Mouse (Mus musculus): Measurements from ENCODE around the gene Olfr1336. TPM values are rescaled to one million over a fixed set of nuclear protein-coding genes. Genes with fewer than 3 reads are reported as not detected.
A peak's percentile ranks its signal among the peaks of the same experiment; 100 is the strongest.

The Olfr1336 gene
- not detected in 2 replicates for polyA plus RNA-seq (2011; ENCODE audit: insufficient read depth, insufficient read length, low read depth, missing spikeins)

- Histone ChIP-seq H3K9me3 (replicated peaks; ENCODE audit: control insufficient read depth, insufficient read depth, low read length, poor library complexity, severe bottlenecking) (no peaks in the 10 kb centered on the region), H3K4me1 (ENCODE audit: control insufficient read depth, insufficient read depth, low read length) (no peaks in the 10 kb centered on the region), H3K36me3 (ENCODE audit: control insufficient read depth, insufficient read depth, low read length, poor library complexity, severe bottlenecking) (no peaks in the 10 kb centered on the region), H3K27ac (ENCODE audit: insufficient read depth, low read length) (no peak within 1 kb of the TSS), H3K9ac (ENCODE audit: low read depth, poor library complexity, severe bottlenecking) (no peak within 1 kb of the TSS), H3K4me3 (ENCODE audit: low read depth, low read length) (no peak within 1 kb of the TSS), H3K27me3 (ENCODE audit: control insufficient read depth, insufficient read depth, low read length, poor library complexity, severe bottlenecking) (no peaks in the 10 kb centered on the region)
- TF ChIP-seq POLR2A (IDR thresholded peaks at IDR 0.05; ENCODE audit: insufficient read depth, low read length) (no peak), EP300 (IDR thresholded peaks at IDR 0.05; ENCODE audit: insufficient read depth, low read depth, low read length) (no peak), CTCF (IDR thresholded peaks at IDR 0.05; ENCODE audit: low read depth, low read length) (no peak)
These were observed at the start of gene Olfr1336 for GRCm38 (mm10) chr7:6455868-6456267. Gene Olfr1336, plus strand, starts transcription at chr7:6456168.

- Histone ChIP-seq H3K4me1 (ENCODE audit: control insufficient read depth, insufficient read depth, low read length) (no peaks in the 10 kb centered on the region), H3K9ac (ENCODE audit: low read depth, poor library complexity, severe bottlenecking) (no peak within 1 kb of the TSS), H3K36me3 (ENCODE audit: control insufficient read depth, insufficient read depth, low read length, poor library complexity, severe bottlenecking) (no peaks in the 10 kb centered on the region), H3K9me3 (replicated peaks; ENCODE audit: control insufficient read depth, insufficient read depth, low read length, poor library complexity, severe bottlenecking) (no peaks in the 10 kb centered on the region), H3K27me3 (ENCODE audit: control insufficient read depth, insufficient read depth, low read length, poor library complexity, severe bottlenecking) (no peaks in the 10 kb centered on the region), H3K27ac (ENCODE audit: insufficient read depth, low read length) (no peak within 1 kb of the TSS), H3K4me3 (ENCODE audit: low read depth, low read length) (no peak within 1 kb of the TSS)
- peak; percentile 91 for TF ChIP-seq EP300 (IDR thresholded peaks at IDR 0.05; ENCODE audit: insufficient read depth, low read depth, low read length)
- TF ChIP-seq CTCF (IDR thresholded peaks at IDR 0.05; ENCODE audit: low read depth, low read length), result peak; percentile 36
- TF ChIP-seq POLR2A (IDR thresholded peaks at IDR 0.05; ENCODE audit: insufficient read depth, low read length), result no peak
These were observed 45.9 kb upstream of the Olfr1336 start, which contains the start of gene Gm20715 for GRCm38 (mm10) chr7:6410043-6410442. Gene Gm20715, plus strand, starts transcription at chr7:6410277.

DNA sequence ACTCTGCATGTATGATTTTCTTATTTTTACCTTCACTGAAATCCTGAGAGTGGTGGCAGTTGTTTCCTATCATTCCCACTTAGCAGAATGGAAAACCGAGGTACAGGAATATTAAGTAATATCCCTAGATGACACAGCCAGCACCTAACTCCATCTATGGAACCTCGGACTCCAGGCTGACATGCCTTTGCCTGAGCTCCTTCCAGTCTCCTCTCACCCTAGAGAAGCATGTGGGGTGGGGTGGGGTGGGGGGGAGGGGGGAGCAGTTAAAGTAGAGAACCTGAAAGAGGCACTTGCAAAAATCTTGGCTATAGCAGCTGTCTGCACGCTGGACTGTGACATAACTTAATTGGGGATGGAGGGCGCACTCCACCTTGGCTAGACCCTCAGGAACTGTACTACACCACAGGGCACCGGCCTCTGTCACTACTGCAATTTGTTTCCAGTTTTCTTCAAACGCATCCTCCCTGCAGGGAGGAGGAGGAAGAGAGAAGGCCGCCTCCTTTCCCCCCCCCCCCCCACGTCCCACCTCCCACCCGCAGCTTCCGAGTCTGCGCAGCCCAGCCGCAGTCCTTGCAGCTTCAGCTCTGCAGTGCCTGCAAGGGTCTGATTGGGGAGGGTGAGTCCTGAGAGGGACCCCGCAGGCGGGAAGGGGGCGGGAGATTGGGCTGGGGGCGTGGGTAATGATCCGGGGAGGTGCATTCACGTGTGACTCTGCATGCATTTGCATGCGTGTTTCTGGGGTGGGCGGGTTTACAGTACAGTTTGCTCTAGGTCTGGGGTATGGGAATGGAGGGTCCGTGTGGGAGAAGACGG, 41.1 kb upstream of the Olfr1336 start:
- TF ChIP-seq POLR2A (IDR thresholded peaks at IDR 0.05; ENCODE audit: insufficient read depth, low read length) (no peak), EP300 (IDR thresholded peaks at IDR 0.05; ENCODE audit: insufficient read depth, low read depth, low read length) (no peak), CTCF (IDR thresholded peaks at IDR 0.05; ENCODE audit: low read depth, low read length) (no peak)

DNA sequence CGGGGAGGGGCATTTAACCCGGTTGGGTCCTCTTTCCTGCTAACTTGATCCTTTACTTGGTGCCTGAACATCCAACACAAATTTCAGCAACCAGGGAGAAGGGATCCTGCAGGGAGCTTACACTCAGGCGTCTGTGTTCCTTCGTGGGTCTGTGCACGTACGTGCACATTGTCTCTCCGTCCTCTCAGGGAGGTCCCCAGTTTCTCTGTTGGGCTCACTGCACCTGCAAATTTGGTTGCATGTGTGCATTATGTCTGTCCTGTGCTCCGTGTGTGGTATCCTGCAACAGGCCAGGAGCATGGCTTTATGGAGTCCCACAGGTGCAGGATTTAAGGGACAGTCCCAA, 40.6 kb upstream of the Olfr1336 start:
- Histone ChIP-seq H3K9ac (ENCODE audit: low read depth, poor library complexity, severe bottlenecking) (no peak overlapping the region), H3K27me3 (ENCODE audit: control insufficient read depth, insufficient read depth, low read length, poor library complexity, severe bottlenecking) (no peaks in the 10 kb centered on the region), H3K4me1 (ENCODE audit: control insufficient read depth, insufficient read depth, low read length) (no peaks in the 10 kb centered on the region), H3K9me3 (replicated peaks; ENCODE audit: control insufficient read depth, insufficient read depth, low read length, poor library complexity, severe bottlenecking) (no peaks in the 10 kb centered on the region), H3K27ac (ENCODE audit: insufficient read depth, low read length) (no peak overlapping the region), H3K36me3 (ENCODE audit: control insufficient read depth, insufficient read depth, low read length, poor library complexity, severe bottlenecking) (no peaks in the 10 kb centered on the region), H3K4me3 (ENCODE audit: low read depth, low read length) (no peak overlapping the region)
- no peak for TF ChIP-seq POLR2A (IDR thresholded peaks at IDR 0.05; ENCODE audit: insufficient read depth, low read length)

More for the DNA sequence above, 41.1 kb upstream of the Olfr1336 start:
- Histone ChIP-seq H3K4me1 (ENCODE audit: control insufficient read depth, insufficient read depth, low read length) (no peaks in the 10 kb centered on the region), H3K36me3 (ENCODE audit: control insufficient read depth, insufficient read depth, low read length, poor library complexity, severe bottlenecking) (no peaks in the 10 kb centered on the region), H3K9ac (ENCODE audit: low read depth, poor library complexity, severe bottlenecking) (no peak overlapping the region), H3K27ac (ENCODE audit: insufficient read depth, low read length) (no peak overlapping the region), H3K9me3 (replicated peaks; ENCODE audit: control insufficient read depth, insufficient read depth, low read length, poor library complexity, severe bottlenecking) (no peaks in the 10 kb centered on the region), H3K27me3 (ENCODE audit: control insufficient read depth, insufficient read depth, low read length, poor library complexity, severe bottlenecking) (no peaks in the 10 kb centered on the region), H3K4me3 (ENCODE audit: low read depth, low read length) (peak overlapping the region; percentile 9)

- no peak overlapping the region for H3K4me3 ChIP-seq (ENCODE audit: low read depth, low read length)
- TF ChIP-seq CTCF (IDR thresholded peaks at IDR 0.05; ENCODE audit: low read depth, low read length) (no peak), POLR2A (IDR thresholded peaks at IDR 0.05; ENCODE audit: insufficient read depth, low read length) (no peak), EP300 (IDR thresholded peaks at IDR 0.05; ENCODE audit: insufficient read depth, low read depth, low read length) (no peak)
- no peak overlapping the region for H3K9ac ChIP-seq (ENCODE audit: low read depth, poor library complexity, severe bottlenecking)
- no peaks in the 10 kb centered on the region for H3K9me3 ChIP-seq (replicated peaks; ENCODE audit: control insufficient read depth, insufficient read depth, low read length, poor library complexity, severe bottlenecking)
- H3K27ac ChIP-seq (ENCODE audit: insufficient read depth, low read length), result no peak overlapping the region
- H3K4me1 ChIP-seq (ENCODE audit: control insufficient read depth, insufficient read depth, low read length), result no peaks in the 10 kb centered on the region
- H3K27me3 ChIP-seq (ENCODE audit: control insufficient read depth, insufficient read depth, low read length, poor library complexity, severe bottlenecking), result no peaks in the 10 kb centered on the region
- no peaks in the 10 kb centered on the region for H3K36me3 ChIP-seq (ENCODE audit: control insufficient read depth, insufficient read depth, low read length, poor library complexity, severe bottlenecking)
These were observed 36.1 kb upstream of the Olfr1336 start for GRCm38 (mm10) chr7:6419894-6420293.

DNA sequence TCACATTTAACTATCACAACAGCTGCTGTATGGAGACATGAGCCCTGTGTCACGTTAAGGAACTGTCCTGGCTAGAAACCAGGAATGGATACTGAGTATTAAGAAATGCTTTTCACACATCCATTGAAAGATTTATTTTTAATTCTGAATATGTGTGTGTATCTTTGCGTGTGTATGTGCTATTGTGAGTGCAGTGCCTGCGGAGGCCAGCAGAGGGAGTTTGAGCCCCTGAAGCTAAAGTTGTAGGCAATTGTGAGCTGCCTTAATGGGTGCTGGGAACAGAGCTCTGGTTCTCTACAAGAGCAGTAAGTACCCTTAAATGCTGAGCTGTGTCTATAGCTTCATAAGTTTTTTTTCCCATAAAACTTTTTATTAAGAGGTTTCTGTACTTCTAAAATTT, 26.6 kb upstream of the Olfr1336 start:
- peak; percentile 10 for TF ChIP-seq CTCF (IDR thresholded peaks at IDR 0.05; ENCODE audit: low read depth, low read length)
- no peak for TF ChIP-seq POLR2A (IDR thresholded peaks at IDR 0.05; ENCODE audit: insufficient read depth, low read length)
- H3K4me1 ChIP-seq (ENCODE audit: control insufficient read depth, insufficient read depth, low read length), result no peaks in the 10 kb centered on the region
- no peak overlapping the region for H3K27ac ChIP-seq (ENCODE audit: insufficient read depth, low read length)
- H3K9ac ChIP-seq (ENCODE audit: low read depth, poor library complexity, severe bottlenecking), result no peak overlapping the region
- no peak overlapping the region for H3K4me3 ChIP-seq (ENCODE audit: low read depth, low read length)
- no peaks in the 10 kb centered on the region for H3K27me3 ChIP-seq (ENCODE audit: control insufficient read depth, insufficient read depth, low read length, poor library complexity, severe bottlenecking)
- H3K36me3 ChIP-seq (ENCODE audit: control insufficient read depth, insufficient read depth, low read length, poor library complexity, severe bottlenecking), result no peaks in the 10 kb centered on the region
- peaks cover 6% of the 10 kb centered on the region; the same call in 1 of the 2 replicates for H3K9me3 ChIP-seq (replicated peaks; ENCODE audit: control insufficient read depth, insufficient read depth, low read length, poor library complexity, severe bottlenecking)
